Mouse (Mus musculus) limb, embryonic 11.5 days (tissue): ENCODE measurements at regions not wholly inside any gene's neighbourhood (a gene's known extent, or its start where the extent isn't known, plus 50 kb on each side); places are given as distances from the start of the nearest gene placed in this dataset.
A peak's percentile ranks its signal among the peaks of the same experiment; 100 is the strongest.

ENCODE experiments used
- ATAC-seq: fragments of 200-750 bp; cut with Nextera tagmentation; 2 replicates; pipeline ENCODE4 v1.8.0; 2017; ENCODE audit warnings: low read depth; ENCODE audit not compliant: insufficient number of reproducible peaks, low FRiP score, low TSS enrichment
- DNase-seq: peaks from one replicate; pipeline ENCODE4 v3.0.0-alpha.2; 2015; ENCODE audit warnings: low spot score
- H3K27ac ChIP-seq: fragments of 300-500 bp; sonication (generic); replicated peaks from 2 replicates; pipeline ENCODE4 v1.5.1; 2014; ENCODE audit warnings: low read depth, mild to moderate bottlenecking, low read length
- H3K27me3 ChIP-seq: fragments of 300-500 bp; sonication (generic); 2 replicates; pipeline ENCODE4 v1.6.1; 2014; ENCODE audit warnings: mild to moderate bottlenecking, low read length, mixed read lengths; ENCODE audit not compliant: control insufficient read depth, insufficient read depth
- H3K36me3 ChIP-seq: fragments of 300-500 bp; sonication (generic); 2 replicates; pipeline ENCODE4 v1.6.1; 2014; ENCODE audit warnings: mild to moderate bottlenecking, low read length, moderate library complexity, mixed read lengths; ENCODE audit not compliant: control insufficient read depth, insufficient read depth
- H3K4me1 ChIP-seq: fragments of 300-500 bp; sonication (generic); 2 replicates; pipeline ENCODE4 v1.6.1; 2014; ENCODE audit warnings: low read length, mixed read lengths; ENCODE audit not compliant: control insufficient read depth, insufficient read depth
- H3K4me2 ChIP-seq: fragments of 300-500 bp; sonication (generic); 2 replicates; pipeline ENCODE4 v1.6.1; 2014; ENCODE audit warnings: low read depth, mild to moderate bottlenecking, moderate library complexity; ENCODE audit not compliant: severe bottlenecking
- H3K4me3 ChIP-seq: fragments of 300-500 bp; sonication (generic); 2 replicates; pipeline ENCODE4 v1.5.1; 2014; ENCODE audit warnings: low read depth, low read length
- H3K9ac ChIP-seq: fragments of 300-500 bp; sonication (generic); 2 replicates; pipeline ENCODE4 v1.6.1; 2014; ENCODE audit warnings: mild to moderate bottlenecking, low read length
- H3K9me3 ChIP-seq: fragments of 300-500 bp; sonication (generic); 2 replicates; pipeline ENCODE4 v1.6.1; 2016; ENCODE audit warnings: low read length; ENCODE audit not compliant: control insufficient read depth
- WGBS: fragments of 180-500 bp; shearing (Covaris S2); extraction: QIAGEN DNeasy Blood & Tissue Kit; methylation state at CpG from one replicate; pipeline ENCODE4 v1.1.7; 2014; 5-methylcytosine and 5-hydroxymethylcytosine counted together

DNA sequence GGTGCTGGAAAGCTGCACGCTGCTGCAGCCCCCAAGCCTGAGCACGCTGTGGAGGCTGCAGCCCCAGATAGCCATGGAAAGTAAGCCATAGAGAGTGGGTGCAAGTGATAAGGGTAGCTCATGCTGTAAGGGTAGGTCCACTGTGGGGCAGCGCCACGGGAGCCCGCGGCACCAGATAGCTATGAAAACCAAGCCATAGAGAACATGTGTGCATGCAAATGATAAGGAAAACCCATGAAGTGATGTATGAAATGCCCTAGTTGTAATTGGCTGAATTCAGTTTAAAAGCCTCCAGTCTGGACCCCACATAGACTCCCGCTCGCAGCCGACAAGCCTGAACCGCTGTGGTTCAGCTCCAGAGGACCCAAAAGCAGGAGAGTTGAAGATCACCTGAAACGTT, 58.8 kb upstream of the L3mbtl3 start:
- ATAC-seq (no peak), DNase-seq (no peak)
- WGBS: 92% methylated on average over 11 of the region's 11 CpGs
- H3K9ac ChIP-seq: no peak overlapping the region
- H3K4me1 ChIP-seq: no peaks in the 10 kb centered on the region
- no peaks in the 10 kb centered on the region for H3K27me3 ChIP-seq
- H3K36me3 ChIP-seq: no peaks in the 10 kb centered on the region
- H3K4me2 ChIP-seq: no peak overlapping the region
- no peak overlapping the region for H3K4me3 ChIP-seq
- no peak overlapping the region for H3K27ac ChIP-seq
- no peaks in the 10 kb centered on the region for H3K9me3 ChIP-seq

DNA sequence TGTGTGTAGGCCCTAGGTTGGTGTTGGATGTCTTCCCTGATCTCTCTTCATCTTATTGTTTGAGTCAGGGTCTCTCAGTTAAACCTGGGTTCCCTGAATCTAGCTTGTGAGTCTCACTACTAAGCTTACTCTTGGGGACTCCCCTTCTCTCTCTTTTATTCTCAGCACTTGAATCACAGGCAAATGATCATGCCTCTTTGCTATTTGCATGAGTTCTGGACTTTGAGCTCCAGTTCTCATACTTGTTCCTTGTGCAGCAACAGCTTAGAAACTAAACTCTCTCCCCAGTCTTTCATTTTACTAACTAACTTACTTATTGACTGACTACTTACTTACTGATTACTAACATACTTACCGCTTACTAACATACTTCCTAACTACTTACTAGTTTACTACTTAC, 64.9 kb upstream of the L3mbtl3 start:
- 95% methylated on average over 1 of the region's 1 CpGs for WGBS
- Histone ChIP-seq H3K9ac (no peak overlapping the region), H3K4me2 (no peak overlapping the region), H3K9me3 (no peaks in the 10 kb centered on the region), H3K27ac (no peak overlapping the region), H3K4me1 (no peaks in the 10 kb centered on the region), H3K36me3 (no peaks in the 10 kb centered on the region), H3K27me3 (no peaks in the 10 kb centered on the region), H3K4me3 (no peak overlapping the region)
- ATAC-seq (no peak), DNase-seq (no peak)

DNA sequence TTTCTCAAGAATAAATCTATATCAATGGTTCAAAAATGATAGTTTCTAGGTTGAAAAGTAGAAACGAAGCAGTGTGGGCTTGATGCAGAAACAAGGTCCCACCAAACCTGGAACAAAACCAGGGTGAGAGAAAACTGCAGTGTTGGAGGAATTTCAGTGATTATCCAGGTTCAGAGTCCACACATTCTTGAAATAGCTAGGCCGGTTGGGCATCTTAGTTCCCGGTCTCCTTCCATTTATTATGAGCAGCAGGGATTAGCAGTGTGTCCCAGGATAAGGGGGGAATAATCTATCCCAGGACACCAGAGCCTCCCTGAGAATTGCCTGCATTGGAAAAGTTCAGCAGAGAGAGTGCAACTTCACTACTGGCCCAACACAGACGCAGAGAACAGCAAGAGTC, 108.5 kb upstream of the L3mbtl3 start:
- DNase-seq: no peak
- Histone ChIP-seq H3K36me3 (no peaks in the 10 kb centered on the region), H3K4me2 (no peak overlapping the region), H3K9ac (no peak overlapping the region), H3K4me1 (no peaks in the 10 kb centered on the region), H3K27ac (no peak overlapping the region), H3K27me3 (no peaks in the 10 kb centered on the region), H3K4me3 (no peak overlapping the region), H3K9me3 (no peaks in the 10 kb centered on the region)
- WGBS: 52% methylated on average over 4 of the region's 4 CpGs
- no peak for ATAC-seq

- no peak for ATAC-seq
- no peak overlapping the region for H3K4me2 ChIP-seq
- H3K4me1 ChIP-seq: 0 out of 2 replicates have a peak, but pooled peaks cover 3% of the 10 kb centered on the region
- H3K27me3 ChIP-seq: no peaks in the 10 kb centered on the region
- no peaks in the 10 kb centered on the region for H3K9me3 ChIP-seq
- H3K27ac ChIP-seq: no peak overlapping the region
- WGBS: 92% methylated on average over 5 of the region's 5 CpGs
- no peak overlapping the region for H3K4me3 ChIP-seq
- no peak for DNase-seq
- H3K9ac ChIP-seq: no peak overlapping the region
- no peaks in the 10 kb centered on the region for H3K36me3 ChIP-seq
Observed at GRCm38 (mm10) chr10:26491351-26491750, 115.6 kb upstream of the L3mbtl3 start.

DNA sequence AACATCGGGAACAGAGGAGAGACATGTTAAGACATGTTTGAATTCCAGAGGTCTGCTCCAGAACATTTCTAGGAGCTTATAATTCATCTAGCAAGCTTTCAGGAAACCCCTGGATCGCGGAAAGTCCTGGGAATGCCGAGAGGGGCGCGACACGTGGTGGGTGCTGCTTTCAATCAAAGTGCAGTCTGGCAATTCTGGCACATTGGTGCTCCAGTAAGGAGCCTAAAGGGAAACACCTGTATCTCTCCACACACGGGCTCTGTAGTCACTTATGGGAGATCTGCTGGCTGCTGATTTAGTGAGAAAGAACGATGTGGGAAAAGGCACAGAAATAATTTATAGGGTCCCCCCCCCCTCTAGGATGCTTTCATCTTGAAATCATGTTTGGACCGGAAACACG, 116.4 kb upstream of the L3mbtl3 start:
- Histone ChIP-seq H3K9ac (no peak overlapping the region), H3K4me1 (0 out of 2 replicates have a peak, but pooled peaks cover 3% of the 10 kb centered on the region), H3K36me3 (no peaks in the 10 kb centered on the region), H3K27me3 (no peaks in the 10 kb centered on the region), H3K27ac (no peak overlapping the region), H3K4me3 (no peak overlapping the region), H3K9me3 (no peaks in the 10 kb centered on the region), H3K4me2 (no peak overlapping the region)
- peak; percentile 67 for ATAC-seq
- DNase-seq: peak; percentile 63
- 30% methylated on average over 11 of the region's 11 CpGs for WGBS

- Histone ChIP-seq H3K27ac (no peak overlapping the region), H3K4me1 (0 out of 2 replicates have a peak, but pooled peaks cover 3% of the 10 kb centered on the region), H3K9me3 (no peaks in the 10 kb centered on the region), H3K9ac (no peak overlapping the region), H3K27me3 (no peaks in the 10 kb centered on the region), H3K4me2 (no peak overlapping the region), H3K36me3 (no peaks in the 10 kb centered on the region), H3K4me3 (no peak overlapping the region)
- WGBS: 86% methylated on average over 13 of the region's 13 CpGs
- ATAC-seq (no peak), DNase-seq (no peak)
Observed at GRCm38 (mm10) chr10:26492856-26493484, 117.2 kb upstream of the L3mbtl3 start.

DNA sequence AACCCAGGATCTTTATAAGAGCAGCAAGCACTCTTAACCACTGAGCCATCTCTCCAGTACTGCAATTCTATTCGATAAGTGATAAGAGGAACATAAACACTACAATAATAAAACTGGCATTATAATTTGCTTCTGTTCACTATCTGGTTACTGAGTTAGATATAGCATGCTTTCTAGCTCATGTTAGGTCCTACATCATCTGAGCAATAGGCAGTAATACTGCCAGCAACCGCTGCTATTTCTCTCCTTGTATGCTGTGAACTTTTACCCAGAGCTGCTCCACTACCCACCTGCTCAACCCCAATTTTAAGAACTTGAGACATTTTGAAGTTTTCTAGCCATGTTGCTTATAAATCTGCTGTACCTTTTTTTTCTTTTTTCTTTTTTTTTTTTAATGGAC, 118.0 kb upstream of the L3mbtl3 start:
- DNase-seq: no peak
- no peak for ATAC-seq
- Histone ChIP-seq H3K9me3 (no peaks in the 10 kb centered on the region), H3K4me1 (0 out of 2 replicates have a peak, but pooled peaks cover 3% of the 10 kb centered on the region), H3K27me3 (no peaks in the 10 kb centered on the region), H3K4me3 (no peak overlapping the region), H3K9ac (no peak overlapping the region), H3K27ac (no peak overlapping the region), H3K4me2 (no peak overlapping the region), H3K36me3 (no peaks in the 10 kb centered on the region)
- WGBS: 96% methylated on average over 2 of the region's 2 CpGs

DNA sequence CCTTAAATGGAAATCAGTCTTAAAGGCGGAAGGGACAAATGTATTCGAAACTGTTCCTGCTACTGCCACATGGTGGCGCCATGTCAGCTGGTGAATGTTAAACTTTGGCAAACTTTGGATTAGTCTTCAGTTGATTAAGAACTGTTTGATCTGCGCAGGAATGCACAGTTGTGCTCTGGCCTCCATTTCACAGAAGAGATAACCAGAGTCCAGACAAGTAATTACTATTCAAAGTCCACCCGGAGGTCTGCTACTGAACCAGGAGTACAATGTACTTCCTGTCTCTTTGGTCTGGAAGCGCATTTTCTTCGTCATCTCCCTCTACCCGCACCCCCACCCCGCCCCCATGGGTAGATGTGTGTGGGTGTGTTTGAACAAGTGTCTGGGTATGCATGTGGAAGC, 118.6 kb upstream of the L3mbtl3 start:
- H3K27ac ChIP-seq: no peak overlapping the region
- ATAC-seq (no peak), DNase-seq (peak; percentile 36)
- no peaks in the 10 kb centered on the region for H3K36me3 ChIP-seq
- H3K9ac ChIP-seq: no peak overlapping the region
- no peak overlapping the region for H3K4me2 ChIP-seq
- 68% methylated on average over 9 of the region's 9 CpGs for WGBS
- no peak overlapping the region for H3K4me3 ChIP-seq
- no peaks in the 10 kb centered on the region for H3K9me3 ChIP-seq
- H3K27me3 ChIP-seq: no peaks in the 10 kb centered on the region
- H3K4me1 ChIP-seq: 0 out of 2 replicates have a peak, but pooled peaks cover 3% of the 10 kb centered on the region
